Mouse (Mus musculus) small intestine, adult 2 months (tissue): ENCODE measurements around the gene 6430531B16Rik. TPM values are rescaled to one million over a fixed set of nuclear protein-coding genes. Genes with fewer than 3 reads are reported as not detected.

Experiments used
- H3K27ac ChIP-seq: fragments of 200-500 bp; 2 replicates; pipeline ENCODE4 v1.5.1; 2012; ENCODE audit warnings: low read depth, low read length, control low read depth, inconsistent platforms; ENCODE audit not compliant: insufficient read depth
- H3K27me3 ChIP-seq: fragments of 200-500 bp; 2 replicates; pipeline ENCODE4 v1.6.1; 2012; ENCODE audit warnings: mild to moderate bottlenecking, moderate library complexity, low read length, inconsistent platforms; ENCODE audit not compliant: control insufficient read depth, insufficient read depth
- H3K36me3 ChIP-seq: fragments of 200-500 bp; 2 replicates; pipeline ENCODE4 v1.6.1; 2012; ENCODE audit warnings: mild to moderate bottlenecking, low read length, control low read depth, inconsistent platforms; ENCODE audit not compliant: control insufficient read depth, insufficient read depth
- H3K4me1 ChIP-seq: fragments of 200-500 bp; 2 replicates; pipeline ENCODE4 v1.6.1; 2012; ENCODE audit warnings: low read length, inconsistent platforms, mixed read lengths; ENCODE audit not compliant: control insufficient read depth, insufficient read depth, insufficient read length
- H3K4me3 ChIP-seq: fragments of 200-500 bp; 2 replicates; pipeline ENCODE4 v1.5.1; 2012; ENCODE audit warnings: low read depth, mild to moderate bottlenecking, control low read depth, inconsistent platforms, low read length, moderate library complexity
- CTCF ChIP-seq: fragments of 200-500 bp; IDR thresholded peaks from 2 replicates; pipeline ENCODE4 v1.5.1; 2012; ENCODE audit warnings: low read depth, mild to moderate bottlenecking, control low read depth, inconsistent platforms, low read length, moderate library complexity, mixed read lengths; ENCODE audit not compliant: insufficient replicate concordance, insufficient read length; ENCODE audit errors: extremely low read depth
- POLR2A ChIP-seq: fragments of 200-500 bp; IDR thresholded peaks from 2 replicates; pipeline ENCODE4 v1.6.1; 2012; ENCODE audit warnings: low read depth, mild to moderate bottlenecking, control low read depth, inconsistent platforms, low read length, moderate library complexity
- WGBS: fragments of 180-500 bp; shearing (Covaris S2); methylation state at CpG from one replicate; pipeline ENCODE4 v1.1.7; 2018; 5-methylcytosine and 5-hydroxymethylcytosine counted together
- polyA plus RNA-seq: library from polyadenylated mRNA; depleted of rRNA; stranded (reverse); fragments of >200 nt; gene quantifications from 2 replicates; pipeline ENCODE4 v1.2.3, GENCODE M21; 2012; rRNA removed

The 6430531B16Rik gene
- 0.06 and 0.16 TPM in 2 replicates for polyA plus RNA-seq

DNA sequence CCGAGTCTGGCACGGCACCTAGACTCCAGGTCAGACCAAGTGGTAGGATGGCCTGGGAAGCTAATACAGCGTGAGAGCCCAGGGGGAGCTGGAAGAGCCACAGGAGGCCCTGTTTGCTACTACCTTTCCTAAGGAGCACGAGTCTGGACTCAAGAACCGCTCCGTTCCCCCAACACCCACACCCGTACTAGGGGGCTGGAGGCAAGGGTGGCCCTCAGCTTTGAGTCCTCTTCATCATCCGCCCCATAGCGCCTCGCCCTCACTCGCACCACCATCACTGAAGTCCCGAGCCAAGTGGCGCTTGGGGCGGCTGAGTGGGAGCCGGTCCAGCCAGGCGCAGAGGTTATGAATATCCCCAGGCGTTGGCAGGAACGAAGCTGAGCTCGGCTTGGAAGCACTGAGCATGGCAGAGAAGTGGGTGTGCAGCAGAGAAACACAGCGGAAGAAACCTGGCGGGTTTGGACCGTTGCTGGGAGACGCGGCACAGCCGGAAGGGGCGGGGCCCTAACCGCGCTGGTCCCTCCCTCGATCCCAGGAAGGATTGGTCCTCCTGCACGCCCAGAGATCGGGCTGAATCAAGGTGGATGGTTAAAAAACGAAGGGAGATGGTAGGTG lies at the start of gene 6430531B16Rik:
TSS of gene 6430531B16Rik (minus strand) at position 478 of the 615 bp plus-strand sequence.
- no peaks in the 10 kb centered on the region for H3K27me3 ChIP-seq
- peak; percentile 12; the same call in 1 of the 2 replicates for TF ChIP-seq POLR2A
- TF ChIP-seq CTCF = no peak
- WGBS = 6% methylated on average over 32 of the region's 32 CpGs
- no peak within 1 kb of the TSS for H3K27ac ChIP-seq
- H3K4me1 ChIP-seq = peaks cover 8% of the 10 kb centered on the region
- peak within 1 kb of the TSS; percentile 74 for H3K4me3 ChIP-seq
- no peaks in the 10 kb centered on the region for H3K36me3 ChIP-seq

DNA sequence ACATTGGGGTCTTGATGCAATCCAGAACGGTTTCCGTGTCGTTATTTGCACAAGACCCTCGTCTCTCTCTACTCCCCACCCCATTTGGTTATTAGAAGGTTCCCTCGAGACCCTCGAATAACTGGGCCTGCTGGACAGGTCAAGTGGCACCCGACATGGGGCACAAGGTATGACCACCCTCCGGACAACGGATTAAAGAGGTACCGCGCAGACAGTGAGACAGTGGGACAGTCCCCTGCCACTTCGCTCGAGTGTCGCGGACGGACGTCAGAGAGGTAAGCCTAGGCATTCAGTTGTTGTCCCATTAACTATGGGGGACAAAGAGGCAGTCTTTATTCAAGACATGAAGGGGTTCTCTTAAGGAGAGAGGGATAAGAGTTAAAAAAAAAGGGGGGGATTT lies 32.8 kb upstream of the 6430531B16Rik start:
- Histone ChIP-seq H3K27me3 (no peaks in the 10 kb centered on the region), H3K4me3 (no peak overlapping the region), H3K36me3 (peaks cover 3% of the 10 kb centered on the region; the same call in 1 of the 2 replicates), H3K4me1 (no peaks in the 10 kb centered on the region), H3K27ac (no peak overlapping the region)
- no peak for TF ChIP-seq CTCF
- 97% methylated on average over 17 of the region's 17 CpGs for WGBS

DNA sequence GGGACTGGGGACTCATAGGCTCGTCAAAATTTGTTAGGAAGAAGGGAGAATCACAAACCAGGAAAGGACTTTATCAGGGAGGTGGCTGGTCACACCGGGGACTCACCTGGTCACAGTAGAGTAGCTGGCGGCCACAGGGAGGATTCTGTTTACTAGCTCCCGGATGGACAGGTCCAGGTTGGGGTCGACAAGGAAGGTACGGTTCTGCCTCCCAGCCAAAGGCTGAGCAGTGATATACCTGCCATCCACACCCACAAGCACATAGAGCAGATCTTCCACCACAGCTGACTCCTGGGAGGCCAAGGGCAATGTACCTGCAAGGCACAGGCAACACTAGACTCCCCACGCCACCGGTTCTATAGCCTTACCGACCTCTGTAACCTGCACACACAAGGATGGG lies 29.2 kb upstream of the 6430531B16Rik start:
- peaks cover 15% of the 10 kb centered on the region for H3K36me3 ChIP-seq
- whole genome bisulfite sequencing = 82% methylated on average over 9 of the region's 9 CpGs
- TF ChIP-seq POLR2A (no peak), CTCF (no peak)

DNA sequence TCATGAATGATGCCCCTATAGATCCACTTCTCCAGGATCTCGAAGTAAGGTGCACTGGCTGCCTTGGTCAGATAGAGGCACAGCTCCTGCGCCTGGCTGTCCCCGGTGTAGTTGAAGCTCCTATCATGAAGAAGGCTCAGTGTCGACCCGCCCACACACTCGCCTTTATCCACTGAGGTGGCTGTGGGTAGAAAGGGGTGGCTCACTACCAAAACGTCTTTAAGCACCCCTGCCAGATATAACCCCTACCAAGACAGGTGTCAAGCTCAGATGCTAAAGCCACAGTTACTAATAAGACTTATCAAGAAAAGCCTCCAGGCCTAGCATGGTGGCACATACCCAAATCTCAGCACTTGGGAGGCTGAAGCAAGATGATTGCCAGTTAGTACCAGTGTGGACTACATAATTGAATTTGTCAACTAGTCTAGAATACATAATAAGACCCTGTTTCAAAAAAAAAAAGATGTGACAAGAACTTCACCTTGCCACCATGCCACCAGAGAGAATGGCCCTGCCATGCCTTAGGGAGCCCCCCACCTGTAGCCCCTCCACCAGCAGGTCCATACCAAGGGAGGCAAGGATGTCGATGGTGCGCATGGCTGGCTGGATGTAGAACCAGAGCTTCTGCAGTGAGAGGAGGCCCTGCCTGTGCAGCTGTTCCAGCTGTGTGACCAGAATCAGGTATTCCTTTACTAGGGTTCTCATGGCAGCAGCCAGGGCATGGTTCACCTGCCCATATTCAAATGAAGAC lies 28.5 kb upstream of the 6430531B16Rik start:
- Histone ChIP-seq H3K27me3 (no peaks in the 10 kb centered on the region), H3K4me3 (no peak overlapping the region), H3K36me3 (peaks cover 17% of the 10 kb centered on the region), H3K4me1 (no peaks in the 10 kb centered on the region), H3K27ac (no peak overlapping the region)
- TF ChIP-seq POLR2A (no peak), CTCF (no peak)
- WGBS = 92% methylated on average over 9 of the region's 9 CpGs

More for the DNA sequence above, 29.2 kb upstream of the 6430531B16Rik start:
- Histone ChIP-seq H3K4me3 (no peak overlapping the region), H3K4me1 (no peaks in the 10 kb centered on the region), H3K27me3 (no peaks in the 10 kb centered on the region), H3K27ac (no peak overlapping the region)

DNA sequence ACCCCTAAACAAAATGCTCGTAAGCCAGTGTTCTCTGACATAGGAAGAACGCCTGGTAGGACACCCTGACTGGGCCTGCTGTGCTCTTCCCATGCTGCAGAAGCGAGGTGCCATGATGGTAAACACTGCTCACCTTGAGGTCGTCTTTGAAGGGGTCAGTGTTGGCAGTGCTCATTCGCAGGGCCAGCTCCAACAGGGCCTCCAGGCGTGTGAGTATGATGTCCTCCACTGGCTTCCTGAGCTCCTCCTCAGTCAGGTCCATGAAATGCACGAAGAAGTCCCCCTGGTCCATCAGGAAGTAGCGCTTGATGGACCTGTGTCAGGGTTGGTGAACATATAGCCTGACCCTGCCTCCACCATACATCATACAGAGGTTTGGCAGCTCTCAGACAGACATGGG lies 26.1 kb upstream of the 6430531B16Rik start:
- Histone ChIP-seq H3K4me1 (no peaks in the 10 kb centered on the region), H3K27me3 (no peaks in the 10 kb centered on the region), H3K36me3 (peaks cover 22% of the 10 kb centered on the region), H3K4me3 (no peak overlapping the region), H3K27ac (no peak overlapping the region)
- TF ChIP-seq POLR2A (no peak), CTCF (no peak)
- WGBS = 90% methylated on average over 8 of the region's 8 CpGs

DNA sequence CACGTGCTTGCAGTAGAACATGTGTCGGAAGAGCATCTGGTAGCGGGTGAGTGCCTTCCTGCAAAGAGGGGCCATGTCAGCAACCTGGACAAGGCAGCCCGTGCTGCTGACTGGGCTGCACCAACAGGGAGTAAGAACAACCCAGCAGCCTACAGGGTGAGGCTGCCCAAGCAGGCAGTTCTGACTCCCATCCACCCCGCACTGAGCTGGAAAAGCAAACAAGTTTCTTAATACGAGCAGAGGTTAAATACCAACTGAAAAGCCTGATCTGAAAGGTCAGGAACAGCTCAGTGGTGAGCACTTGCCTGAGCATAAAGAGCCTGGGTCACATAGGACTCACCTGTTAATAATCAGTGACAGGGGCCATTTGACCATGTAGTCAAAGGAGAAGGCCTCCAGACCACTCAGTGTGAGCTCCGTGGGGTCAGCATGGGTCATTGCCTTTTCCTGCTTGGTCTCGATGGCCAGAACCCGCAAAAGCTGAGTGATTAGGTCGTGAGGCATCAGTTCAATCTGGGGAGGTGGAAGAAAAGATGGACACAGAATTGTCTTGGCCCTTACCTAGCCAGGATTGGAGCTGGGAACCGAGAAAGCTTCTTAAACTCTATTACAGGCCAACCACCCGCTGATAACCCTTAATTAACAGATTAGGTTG lies 22.7 kb upstream of the 6430531B16Rik start:
- no peak for TF ChIP-seq CTCF
- no peak for TF ChIP-seq POLR2A
- Histone ChIP-seq H3K27ac (no peak overlapping the region), H3K4me1 (no peaks in the 10 kb centered on the region), H3K27me3 (no peaks in the 10 kb centered on the region), H3K4me3 (no peak overlapping the region), H3K36me3 (peaks cover 40% of the 10 kb centered on the region)
- WGBS = 86% methylated on average over 12 of the region's 12 CpGs

DNA sequence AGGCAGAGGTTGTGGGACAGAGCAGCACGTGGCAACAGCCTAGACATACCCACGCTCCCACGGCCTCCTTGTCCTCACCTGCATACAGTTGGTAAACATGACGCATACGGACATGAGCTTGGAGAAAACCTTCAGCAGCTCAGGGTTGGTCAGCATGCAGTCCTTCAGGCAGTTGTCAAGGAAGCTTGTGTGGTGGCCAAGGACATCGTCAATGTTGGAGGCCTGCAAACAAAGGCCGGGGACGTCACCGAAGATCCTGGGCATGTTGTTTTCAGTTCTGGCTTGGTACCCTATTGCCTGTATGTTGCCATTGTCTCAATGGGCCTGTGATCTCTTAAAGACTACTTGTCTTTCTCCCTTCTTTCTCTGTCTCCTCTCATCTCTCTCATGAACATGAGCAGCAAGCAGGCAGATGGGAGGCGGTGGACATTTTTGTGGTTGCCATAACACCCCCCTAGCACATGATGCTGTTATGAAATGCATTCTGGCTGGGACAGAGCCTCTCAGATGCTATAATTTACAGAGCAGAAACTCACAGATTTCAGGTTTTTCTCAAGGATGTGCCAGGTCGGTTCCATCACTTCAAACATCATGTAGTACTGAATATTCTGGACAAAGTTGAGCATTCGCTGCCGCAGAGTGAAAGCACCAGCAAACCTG lies 20.3 kb upstream of the 6430531B16Rik start:
- WGBS = 94% methylated on average over 13 of the region's 13 CpGs
- peaks cover 30% of the 10 kb centered on the region for H3K36me3 ChIP-seq
- H3K4me1 ChIP-seq = no peaks in the 10 kb centered on the region
- no peak overlapping the region for H3K27ac ChIP-seq
- H3K4me3 ChIP-seq = no peak overlapping the region
- no peaks in the 10 kb centered on the region for H3K27me3 ChIP-seq
- no peak for TF ChIP-seq POLR2A
- TF ChIP-seq CTCF = no peak
